Mouse (Mus musculus) embryonic facial prominence, embryonic 12.5 days (tissue): Measurements from ENCODE around the gene Acbd3. TPM values are rescaled to one million over a fixed set of nuclear protein-coding genes. Genes with fewer than 3 reads are reported as not detected.
A peak's percentile ranks its signal among the peaks of the same experiment; 100 is the strongest.

Experiments
- ATAC-seq: fragments of 200-750 bp; cut with Nextera tagmentation; 2 replicates; pipeline ENCODE4 v1.8.0; 2017; ENCODE audit not compliant: insufficient number of reproducible peaks, insufficient read depth, low FRiP score, low TSS enrichment
- H3K27ac ChIP-seq: fragments of 300-500 bp; sonication (generic); 2 replicates; pipeline ENCODE4 v1.5.1; 2016; ENCODE audit warnings: mild to moderate bottlenecking
- H3K27me3 ChIP-seq: fragments of 300-500 bp; sonication (generic); 2 replicates; pipeline ENCODE4 v1.6.1; 2016; ENCODE audit warnings: mild to moderate bottlenecking, moderate library complexity
- H3K36me3 ChIP-seq: fragments of 300-500 bp; sonication (generic); 2 replicates; pipeline ENCODE4 v1.6.1; 2016; ENCODE audit warnings: mild to moderate bottlenecking
- H3K4me1 ChIP-seq: fragments of 300-500 bp; sonication (generic); 2 replicates; pipeline ENCODE4 v1.6.1; 2016
- H3K4me2 ChIP-seq: fragments of 300-500 bp; sonication (generic); replicated peaks from 2 replicates; pipeline ENCODE4 v1.6.1; 2016; ENCODE audit warnings: mild to moderate bottlenecking, moderate library complexity
- H3K4me3 ChIP-seq: fragments of 300-500 bp; sonication (generic); 2 replicates; pipeline ENCODE4 v1.5.1; 2016; ENCODE audit warnings: mild to moderate bottlenecking
- H3K9ac ChIP-seq: fragments of 300-500 bp; sonication (generic); 2 replicates; pipeline ENCODE4 v1.6.1; 2016; ENCODE audit warnings: mild to moderate bottlenecking, moderate library complexity
- H3K9me3 ChIP-seq: fragments of 300-500 bp; sonication (generic); 2 replicates; pipeline ENCODE4 v1.6.1; 2016; ENCODE audit warnings: mild to moderate bottlenecking, moderate library complexity
- WGBS: fragments of 180-500 bp; shearing (Covaris S2); methylation state at CpG from one replicate; pipeline ENCODE4 v1.1.7; 2016; 5-methylcytosine and 5-hydroxymethylcytosine counted together
- polyA plus RNA-seq: library from polyadenylated mRNA; unstranded; fragments of >200 nt; fragmentation: Nextera tagmentation; extraction: Ambion mirVana; gene quantifications from 2 replicates; pipeline ENCODE4 v1.2.1, GENCODE M21; 2016

Gene Acbd3
- polyA plus RNA-seq, 1 experiment from 2014 or later = 29.2 TPM

DNA sequence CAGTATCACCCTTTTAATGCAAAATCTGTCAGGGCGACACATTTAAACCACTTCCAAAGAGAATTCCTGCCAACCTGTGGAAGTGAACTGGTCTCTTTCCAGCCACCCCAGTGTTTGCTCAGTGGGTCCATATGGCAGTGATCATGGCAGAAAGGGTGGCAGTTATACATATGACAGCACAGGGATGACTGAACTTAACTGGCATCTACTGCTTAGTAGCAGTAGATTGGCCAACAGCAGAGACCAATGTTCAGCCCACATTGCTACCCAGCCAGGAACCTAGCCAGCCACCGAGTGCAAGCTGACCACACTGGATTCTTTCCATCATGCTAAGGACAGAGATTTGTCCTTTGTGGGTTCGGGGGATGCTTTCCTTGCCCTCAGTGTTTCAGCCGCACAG is 67.0 kb downstream of the Acbd3 start:
- H3K9ac ChIP-seq = no peak overlapping the region
- H3K4me1 ChIP-seq = peaks cover 8% of the 10 kb centered on the region
- H3K27ac ChIP-seq = no peak overlapping the region
- H3K36me3 ChIP-seq = no peaks in the 10 kb centered on the region
- ATAC-seq = no peak
- H3K4me3 ChIP-seq = no peak overlapping the region
- H3K9me3 ChIP-seq = no peaks in the 10 kb centered on the region
- no peak overlapping the region for H3K4me2 ChIP-seq
- WGBS = 90% methylated on average over 4 of the region's 4 CpGs
- no peaks in the 10 kb centered on the region for H3K27me3 ChIP-seq

DNA sequence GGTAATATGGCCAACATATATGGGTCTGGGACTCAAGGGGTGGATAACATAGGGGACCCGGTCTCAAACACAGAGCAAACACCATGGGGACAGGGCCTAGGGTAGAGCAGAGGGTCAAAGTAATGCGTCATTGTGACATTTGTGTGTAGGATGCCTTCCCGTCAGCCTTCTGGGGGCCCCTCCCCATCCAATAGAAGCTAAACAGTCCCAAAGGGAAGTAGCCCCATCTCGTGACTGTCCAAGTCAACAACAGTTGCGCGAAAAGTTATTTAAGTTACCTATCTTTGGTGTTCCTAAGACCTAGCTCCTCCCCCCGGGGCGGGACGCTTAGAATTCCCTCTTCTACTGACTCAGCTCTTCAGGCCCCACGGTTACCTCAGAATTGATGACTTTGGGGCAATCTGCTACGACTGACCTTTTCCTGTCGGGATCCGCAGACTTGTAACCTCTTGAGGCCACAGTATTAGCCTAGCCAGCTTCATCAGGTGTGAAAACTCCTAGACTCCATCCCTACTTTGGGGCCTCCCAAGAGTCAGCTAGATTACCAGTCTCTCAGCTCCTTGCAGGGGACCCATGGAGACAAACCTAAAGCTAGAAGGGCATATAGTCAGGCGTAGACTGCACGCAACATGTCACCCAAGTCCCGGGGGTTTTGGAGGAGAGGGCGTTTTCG is 67.7 kb downstream of the Acbd3 start:
- H3K4me1 ChIP-seq = peaks cover 8% of the 10 kb centered on the region
- no peak overlapping the region for H3K27ac ChIP-seq
- no peaks in the 10 kb centered on the region for H3K27me3 ChIP-seq
- peak; percentile 52; the same call in 1 of the 2 replicates for ATAC-seq
- H3K36me3 ChIP-seq = no peaks in the 10 kb centered on the region
- peak overlapping the region; percentile 38 for H3K4me3 ChIP-seq
- 12% methylated on average over 18 of the region's 18 CpGs for WGBS
- H3K9me3 ChIP-seq = no peaks in the 10 kb centered on the region
- peak overlapping the region; percentile 12; the same call in 1 of the 2 replicates for H3K9ac ChIP-seq
- H3K4me2 ChIP-seq = peak overlapping the region; percentile 76

DNA sequence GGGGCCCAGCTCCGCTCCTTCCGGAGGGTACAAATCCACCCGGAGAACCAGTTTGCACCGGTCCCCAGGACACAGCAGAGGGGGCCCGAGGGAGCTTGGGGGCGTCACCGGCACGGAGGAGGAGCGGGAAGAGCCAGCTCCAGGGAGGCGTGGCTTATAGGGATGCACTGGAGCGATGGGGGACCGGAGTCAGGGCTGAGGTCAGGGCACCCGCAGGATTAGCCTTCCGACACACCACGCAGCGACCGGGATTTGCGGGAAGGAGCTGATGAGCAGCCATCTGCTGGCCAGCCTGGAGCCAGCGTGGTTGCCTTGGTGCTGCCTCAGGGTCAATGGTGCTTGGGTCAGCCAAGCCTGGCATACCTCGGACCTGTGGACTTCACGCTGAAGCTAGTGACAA is 68.3 kb downstream of the Acbd3 start:
- WGBS = 1% methylated on average over 21 of the region's 21 CpGs
- ATAC-seq = peak; percentile 58; the same call in 1 of the 2 replicates
- Histone ChIP-seq H3K27me3 (no peaks in the 10 kb centered on the region), H3K4me1 (peaks cover 8% of the 10 kb centered on the region), H3K4me3 (peak overlapping the region; percentile 38), H3K4me2 (peak overlapping the region; percentile 76), H3K9me3 (no peaks in the 10 kb centered on the region), H3K36me3 (0 out of 2 replicates have a peak, but pooled peaks cover 4% of the 10 kb centered on the region), H3K9ac (peak overlapping the region; percentile 12; the same call in 1 of the 2 replicates), H3K27ac (no peak overlapping the region)

DNA sequence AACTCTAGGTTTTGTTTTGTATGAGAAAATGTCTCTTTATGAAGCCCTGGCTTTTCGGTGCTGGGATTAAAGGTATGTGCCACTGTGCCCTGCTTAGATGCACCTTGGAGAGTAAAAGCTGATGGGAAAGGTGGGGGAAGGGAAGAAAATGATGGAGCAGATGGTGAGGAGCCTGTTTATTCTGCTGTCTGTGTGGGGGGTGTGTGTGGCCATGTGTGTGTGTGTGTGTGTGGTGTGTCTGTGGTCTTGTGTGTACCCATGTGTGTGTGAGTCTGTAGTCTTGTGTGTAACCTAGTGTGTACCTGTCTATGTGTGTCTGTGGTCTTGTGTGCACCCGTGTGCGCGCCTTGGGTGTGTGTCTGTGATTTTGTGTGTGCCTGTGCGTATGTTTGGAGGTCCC is 72.8 kb downstream of the Acbd3 start:
- Histone ChIP-seq H3K9ac (no peak overlapping the region), H3K9me3 (no peaks in the 10 kb centered on the region), H3K4me3 (no peak overlapping the region), H3K27ac (no peak overlapping the region), H3K36me3 (peaks cover 34% of the 10 kb centered on the region), H3K27me3 (no peaks in the 10 kb centered on the region), H3K4me2 (no peak overlapping the region), H3K4me1 (peaks cover 8% of the 10 kb centered on the region)
- WGBS = 95% methylated on average over 5 of the region's 5 CpGs
- no peak for ATAC-seq

DNA sequence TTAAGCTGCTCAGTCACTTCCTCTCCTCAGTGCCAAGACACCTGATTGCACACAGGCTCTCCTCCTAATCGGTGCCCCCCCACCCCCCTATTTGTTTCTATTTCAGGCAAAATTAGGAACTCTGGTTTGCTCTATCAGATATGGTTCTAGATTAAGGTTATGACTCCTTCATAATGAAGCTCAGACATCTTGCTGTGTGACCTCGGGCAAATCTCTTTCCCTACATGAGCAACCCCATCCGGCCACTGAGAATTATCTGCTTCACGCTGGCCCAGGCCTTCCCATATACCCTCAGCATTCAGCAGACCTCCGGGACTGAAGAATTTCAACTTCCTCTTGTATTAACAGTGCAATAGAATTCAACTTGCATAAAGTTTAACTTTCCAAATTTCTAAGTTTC is 73.4 kb downstream of the Acbd3 start:
- 87% methylated on average over 5 of the region's 5 CpGs for WGBS
- H3K27me3 ChIP-seq = no peaks in the 10 kb centered on the region
- H3K4me3 ChIP-seq = no peak overlapping the region
- no peak for ATAC-seq
- H3K4me2 ChIP-seq = no peak overlapping the region
- H3K9ac ChIP-seq = no peak overlapping the region
- H3K9me3 ChIP-seq = no peaks in the 10 kb centered on the region
- H3K27ac ChIP-seq = no peak overlapping the region
- H3K4me1 ChIP-seq = peaks cover 2% of the 10 kb centered on the region
- H3K36me3 ChIP-seq = peaks cover 40% of the 10 kb centered on the region

DNA sequence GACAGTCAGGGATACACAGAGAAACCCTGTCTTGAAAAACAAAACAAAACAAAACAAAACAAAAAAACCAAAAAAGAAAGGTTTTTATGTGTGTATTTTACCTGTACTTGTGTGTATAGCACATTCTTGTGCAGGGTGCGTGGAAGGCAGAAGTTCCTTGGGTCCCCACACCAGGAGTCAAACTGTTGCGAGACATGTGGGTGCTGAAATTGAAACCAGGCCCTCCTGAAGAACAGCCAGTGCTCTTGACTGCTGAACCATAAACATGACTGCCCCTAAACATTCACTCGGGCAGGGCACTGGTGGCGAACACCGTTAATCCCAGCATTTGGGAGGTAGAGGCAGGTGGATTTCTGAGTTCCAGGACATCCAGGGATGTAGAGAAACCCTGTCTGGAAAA is 74.2 kb downstream of the Acbd3 start:
- peaks cover 48% of the 10 kb centered on the region for H3K36me3 ChIP-seq
- 87% methylated on average over 5 of the region's 5 CpGs for WGBS
- no peak overlapping the region for H3K4me2 ChIP-seq
- no peak overlapping the region for H3K4me3 ChIP-seq
- no peak overlapping the region for H3K9ac ChIP-seq
- no peaks in the 10 kb centered on the region for H3K4me1 ChIP-seq
- ATAC-seq = no peak
- no peaks in the 10 kb centered on the region for H3K9me3 ChIP-seq
- H3K27me3 ChIP-seq = no peaks in the 10 kb centered on the region
- H3K27ac ChIP-seq = no peak overlapping the region

DNA sequence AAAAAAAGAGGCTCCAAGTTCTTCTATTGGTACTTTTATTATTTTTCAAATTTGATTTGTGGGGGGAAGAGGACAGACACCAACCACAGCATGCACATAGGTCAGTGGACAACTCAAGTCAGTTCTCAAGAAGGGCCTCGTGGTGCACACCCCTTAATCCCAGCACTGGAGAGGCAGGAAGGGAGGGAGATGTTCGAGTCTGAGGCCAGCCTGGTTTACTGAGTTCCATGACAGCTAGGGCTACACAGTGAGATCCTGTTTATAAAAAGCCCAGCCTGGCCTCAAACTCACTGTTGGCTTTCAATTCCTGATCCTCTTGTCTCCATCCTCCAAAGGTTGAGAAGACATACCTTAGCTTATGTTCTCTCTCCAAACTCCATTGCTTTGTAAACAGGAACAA is 75.0 kb downstream of the Acbd3 start:
- no peaks in the 10 kb centered on the region for H3K27me3 ChIP-seq
- no peaks in the 10 kb centered on the region for H3K9me3 ChIP-seq
- no peak overlapping the region for H3K27ac ChIP-seq
- no peak overlapping the region for H3K4me3 ChIP-seq
- peaks cover 56% of the 10 kb centered on the region for H3K36me3 ChIP-seq
- no peak overlapping the region for H3K9ac ChIP-seq
- no peak for ATAC-seq
- no peak overlapping the region for H3K4me2 ChIP-seq
- 65% methylated on average over 2 of the region's 2 CpGs for WGBS
- H3K4me1 ChIP-seq = no peaks in the 10 kb centered on the region

DNA sequence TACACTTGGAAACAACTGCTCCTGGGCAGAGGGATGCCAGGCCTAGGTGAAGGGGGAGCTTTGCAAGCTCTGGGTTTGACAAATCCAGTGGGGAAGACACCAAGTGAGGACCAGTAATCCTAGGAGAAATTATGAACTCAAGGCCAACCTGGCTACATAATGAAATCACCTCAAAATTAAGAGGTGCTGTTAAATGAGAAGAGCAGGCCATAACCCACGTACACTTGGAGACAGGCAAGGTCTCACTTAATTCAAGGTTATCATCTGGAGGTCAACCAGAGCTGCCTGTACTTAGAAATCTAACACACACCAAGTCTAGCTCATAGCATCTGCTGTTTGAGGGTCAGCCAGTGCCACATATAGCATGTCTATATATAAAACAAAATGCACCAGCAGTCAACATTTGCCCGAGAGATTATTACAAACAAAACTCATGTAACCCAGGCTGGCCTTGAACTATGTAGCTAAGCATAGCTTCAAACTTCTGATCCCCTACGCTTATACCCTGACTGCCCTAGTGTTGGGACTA is 75.7 kb downstream of the Acbd3 start:
- 76% methylated on average over 3 of the region's 3 CpGs for WGBS
- peaks cover 63% of the 10 kb centered on the region for H3K36me3 ChIP-seq

More for the DNA sequence above, 75.7 kb downstream of the Acbd3 start:
- H3K4me1 ChIP-seq = no peaks in the 10 kb centered on the region
- no peak overlapping the region for H3K4me2 ChIP-seq
- no peak overlapping the region for H3K27ac ChIP-seq
- H3K9me3 ChIP-seq = no peaks in the 10 kb centered on the region
- H3K4me3 ChIP-seq = no peak overlapping the region
- ATAC-seq = no peak
- H3K9ac ChIP-seq = no peak overlapping the region
- H3K27me3 ChIP-seq = no peaks in the 10 kb centered on the region

Other genes with a start within 250 kb of the Acbd3 start
- 1.5 and 1.8 TPM in 2 replicates for gene Stum, start 242.5 kb upstream of the Acbd3 start, polyA plus RNA-seq
- gene Parp1, start 157.1 kb upstream of the Acbd3 start, polyA plus RNA-seq = 177 and 182 TPM in 2 replicates
- 22.6 and 24.2 TPM in 2 replicates for gene Lin9, start 84.9 kb upstream of the Acbd3 start, polyA plus RNA-seq
- gene Mixl1, start 29.0 kb upstream of the Acbd3 start, polyA plus RNA-seq = 0.15 and 0.38 TPM in 2 replicates
- 3,184 and 3,209 TPM in 2 replicates for gene H3f3a, start 87.9 kb downstream of the Acbd3 start, polyA plus RNA-seq
- gene Sde2, start 125.1 kb downstream of the Acbd3 start, polyA plus RNA-seq = 41.6 and 47.0 TPM in 2 replicates
- 0.22 and 0.67 TPM in 2 replicates for gene Lefty2, start 167.1 kb downstream of the Acbd3 start, polyA plus RNA-seq
- gene Pycr2, start 178.2 kb downstream of the Acbd3 start, polyA plus RNA-seq = 110 and 112 TPM in 2 replicates
- 1.2 and 2.4 TPM in 2 replicates for gene Lefty1, start 209.0 kb downstream of the Acbd3 start, polyA plus RNA-seq
- gene Tmem63a, start 216.3 kb downstream of the Acbd3 start, polyA plus RNA-seq = 8.8 and 8.9 TPM in 2 replicates